Mouse (Mus musculus): ENCODE measurements around the gene Tpd52l1.

- no peak for TF ChIP-seq CTCF (conservative IDR thresholded peaks at IDR 0.05; ENCODE audit: low read length)
- no peak for TF ChIP-seq NANOG (IDR thresholded peaks at IDR 0.05; ENCODE audit: borderline replicate concordance, low read length)
Observed at GRCm38 (mm10) chr10:31346401-31346800, 99.4 kb downstream of the Tpd52l1 start.

Data from E14TG2a.4 (cell line).